Mouse (Mus musculus): Measurements from ENCODE around the gene Bsdc1. TPM values are rescaled to one million over a fixed set of nuclear protein-coding genes. Genes with fewer than 3 reads are reported as not detected.

Gene Bsdc1
- total and polyA plus RNA-seq, 3 experiments = 14.1 to 19.2 TPM; not detected in 1

GRCm38 (mm10) chr4:129495672-129496562 lies 34.5 kb downstream of the Bsdc1 start:
- no peaks in the 10 kb centered on the region for H3K79me2 ChIP-seq (ENCODE audit: control insufficient read depth, insufficient read depth, low read length, poor library complexity)
- H3K4me3 ChIP-seq (ENCODE audit: control insufficient read depth in 1 of 2, insufficient read depth in 1 of 2, low read depth in 2 of 2, low read length in 2 of 2) = no peak overlapping the region
- no peak for TF ChIP-seq MYC (IDR thresholded peaks at IDR 0.05; ENCODE audit: low read depth, low read length)
- TF ChIP-seq MAFK (IDR thresholded peaks at IDR 0.05; ENCODE audit: borderline replicate concordance, low read depth, low read length) = no peak
- no peak for TF ChIP-seq TBP (IDR thresholded peaks at IDR 0.05; ENCODE audit: low read depth, low read length)
- TF ChIP-seq RAD21 (IDR thresholded peaks at IDR 0.05; ENCODE audit: low read depth, low read length) = peak; percentile 14
- no peak for TF ChIP-seq ZMIZ1 (IDR thresholded peaks at IDR 0.05; ENCODE audit: low read depth, low read length)
- peak; percentile 2 to 16 (median 7); a peak in 2 of 6 replicates for TF ChIP-seq CTCF (IDR thresholded peaks at IDR 0.05 in 2 of 3, conservative IDR thresholded peaks at IDR 0.05 in 1 of 3; ENCODE audit: control insufficient read depth in 1 of 3, insufficient read depth in 1 of 3, low read depth in 2 of 3, low read length in 3 of 3, poor library complexity in 1 of 3, severe bottlenecking in 1 of 3)
- no peak for TF ChIP-seq EP300 (IDR thresholded peaks at IDR 0.05; ENCODE audit: low read depth in 1 of 2, low read length in 2 of 2)
- TF ChIP-seq GABPA (IDR thresholded peaks at IDR 0.05; ENCODE audit: low read depth, low read length) = no peak
- TF ChIP-seq NELFE (IDR thresholded peaks at IDR 0.05; ENCODE audit: low read depth, low read length) = no peak
- peaks cover 0 to 3% of the 10 kb centered on the region in 2 experiments; a peak in 1 of 4 replicates for H3K36me3 ChIP-seq (ENCODE audit: control insufficient read depth in 1 of 2, insufficient read depth in 2 of 2, low read length in 2 of 2)
- DNase-seq (ENCODE audit: low read depth, low spot score) = peak; percentile 24
- no peak overlapping the region for H3K9ac ChIP-seq (ENCODE audit: control insufficient read depth, low read depth, low read length, poor library complexity, severe bottlenecking)
- no peaks in the 10 kb centered on the region for H3K27me3 ChIP-seq (ENCODE audit: control insufficient read depth in 1 of 2, insufficient read depth in 2 of 2, low read length in 2 of 2)
- H3K27ac ChIP-seq (ENCODE audit: control insufficient read depth, low read depth, low read length) = no peak overlapping the region
- no peaks in the 10 kb centered on the region for H3K9me3 ChIP-seq (replicated peaks; ENCODE audit: insufficient read depth, low read length)
- H3K4me1 ChIP-seq (ENCODE audit: control insufficient read depth in 1 of 2, insufficient read depth in 2 of 2, low read length in 2 of 2) = peaks cover 3 to 6% of the 10 kb centered on the region in 2 experiments; a peak in 3 of 4 replicates

GRCm38 (mm10) chr4:129496631-129497030 lies 35.2 kb downstream of the Bsdc1 start:
- H3K27me3 ChIP-seq (ENCODE audit: control insufficient read depth in 1 of 2, insufficient read depth in 2 of 2, low read length in 2 of 2) = no peaks in the 10 kb centered on the region
- H3K4me3 ChIP-seq (ENCODE audit: control insufficient read depth in 1 of 2, insufficient read depth in 1 of 2, low read depth in 2 of 2, low read length in 2 of 2) = no peak overlapping the region
- TF ChIP-seq CHD1 (IDR thresholded peaks at IDR 0.05; ENCODE audit: low read depth, low read length) = no peak
- no peak for TF ChIP-seq TCF12 (IDR thresholded peaks at IDR 0.05; ENCODE audit: low read depth, low read length)
- TF ChIP-seq HCFC1 (IDR thresholded peaks at IDR 0.05; ENCODE audit: low read depth, low read length) = no peak
- TF ChIP-seq CHD2 (IDR thresholded peaks at IDR 0.05; ENCODE audit: low read length) = no peak
- no peak for TF ChIP-seq MAX (IDR thresholded peaks at IDR 0.05; ENCODE audit: low read length)
- TF ChIP-seq RAD21 (IDR thresholded peaks at IDR 0.05; ENCODE audit: low read depth, low read length) = no peak
- TF ChIP-seq ZKSCAN1 (IDR thresholded peaks at IDR 0.05; ENCODE audit: low read depth, low read length) = no peak
- H3K27ac ChIP-seq (ENCODE audit: control insufficient read depth, low read depth, low read length) = no peak overlapping the region
- H3K36me3 ChIP-seq (ENCODE audit: control insufficient read depth in 1 of 2, insufficient read depth in 2 of 2, low read length in 2 of 2) = peaks cover 0 to 3% of the 10 kb centered on the region in 2 experiments; a peak in 1 of 4 replicates
- DNase-seq (ENCODE audit: low read depth, low spot score) = peak; percentile 52
- no peaks in the 10 kb centered on the region for H3K79me2 ChIP-seq (ENCODE audit: control insufficient read depth, insufficient read depth, low read length, poor library complexity)
- no peaks in the 10 kb centered on the region for H3K9me3 ChIP-seq (replicated peaks; ENCODE audit: insufficient read depth, low read length)
- H3K4me1 ChIP-seq (ENCODE audit: control insufficient read depth in 1 of 2, insufficient read depth in 2 of 2, low read length in 2 of 2) = peaks cover 6% of the 10 kb centered on the region in 2 experiments
- no peak overlapping the region for H3K9ac ChIP-seq (ENCODE audit: control insufficient read depth, low read depth, low read length, poor library complexity, severe bottlenecking)
